In the genomic region with DNA sequence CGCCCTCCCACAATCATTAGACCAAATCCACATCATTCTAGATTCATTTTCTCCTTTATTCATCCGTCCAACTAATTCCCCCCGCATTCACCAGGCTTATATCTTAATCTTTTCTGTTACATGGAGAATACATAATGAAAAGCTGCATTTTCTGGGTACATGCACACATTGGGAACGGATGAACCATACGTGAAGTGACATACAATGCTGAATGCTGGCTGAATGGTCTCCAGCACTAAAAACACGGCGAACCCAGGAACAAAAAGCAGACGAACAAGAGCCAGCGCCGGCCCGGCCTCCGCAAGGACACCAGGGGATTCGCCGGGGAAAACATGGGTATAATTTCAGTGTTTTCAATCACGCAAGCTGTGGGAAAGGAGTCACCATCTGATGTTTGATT, we compare ENCODE assay signal across 21 mouse cellular contexts. TPM values are rescaled to one million over a fixed set of nuclear protein-coding genes. Genes with fewer than 3 reads are reported as not detected.
DNase-seq lines count a peak whose midpoint lies in the region; ATAC-seq and TF ChIP-seq lines count a peak whose summit lies in the region.
"Had no signal": no experiment of that assay in that cellular context is flagged by ENCODE, and none has a peak within 500 bp of the region (broad histone marks: within the 10 kb centered on the region; RNA-seq: fewer than 3 reads in every experiment).

No protein-coding gene starts in this region.

- H3K4me1 ChIP-seq in forebrain, embryonic 12.5 days, result peaks cover 67% of the 10 kb centered on the region
- H3K4me1 ChIP-seq in midbrain, embryonic 13.5 days (replicated peaks), result peaks cover 43% of the 10 kb centered on the region
- H3K4me1 ChIP-seq in kidney, adult 2 months (ENCODE audit: control insufficient read depth, insufficient read depth, low read length), result no peaks in the 10 kb centered on the region
- H3K4me1 ChIP-seq: liver, embryonic 13.5 days had no signal

- TF ChIP-seq POLR2A in brain, embryonic 14.5 days (IDR thresholded peaks at IDR 0.05; ENCODE audit: borderline replicate concordance, extremely low read depth, insufficient read depth, insufficient read length, poor library complexity, severe bottlenecking), result no peak
- TF ChIP-seq POLR2A in kidney, adult 2 months (IDR thresholded peaks at IDR 0.05; ENCODE audit: low read depth, low read length), result no peak

- H3K4me2 ChIP-seq in forebrain, embryonic 12.5 days, result peak overlapping the region; percentile 29
- peak overlapping the region; percentile 15 for H3K4me2 ChIP-seq in midbrain, embryonic 13.5 days (replicated peaks)
- H3K4me2 ChIP-seq: heart, embryonic 12.5 days; kidney, embryonic 15.5 days; limb, embryonic 12.5 days; liver, embryonic 13.5 days; lung, embryonic 15.5 days had no signal

- peak; percentile 52 for ATAC-seq in forebrain, embryonic 12.5 days (ENCODE audit: low FRiP score)
- ATAC-seq in midbrain, embryonic 13.5 days, result no peak

- no peaks in the 10 kb centered on the region for H3K9me3 ChIP-seq in forebrain, embryonic 12.5 days
- no peaks in the 10 kb centered on the region for H3K9me3 ChIP-seq in midbrain, embryonic 13.5 days
- H3K9me3 ChIP-seq: heart, embryonic 12.5 days; kidney, embryonic 15.5 days; limb, embryonic 12.5 days; liver, embryonic 13.5 days; lung, embryonic 15.5 days had no signal

- H3K9ac ChIP-seq in forebrain, embryonic 12.5 days, result no peak overlapping the region
- no peak overlapping the region for H3K9ac ChIP-seq in midbrain, embryonic 13.5 days (replicated peaks)
- H3K9ac ChIP-seq: heart, embryonic 12.5 days; kidney, embryonic 15.5 days; limb, embryonic 12.5 days; liver, embryonic 13.5 days; lung, embryonic 15.5 days had no signal

- TF ChIP-seq CTCF in brain, embryonic 14.5 days (IDR thresholded peaks at IDR 0.05; ENCODE audit: borderline replicate concordance, extremely low read depth, insufficient read depth, insufficient read length), result no peak
- no peak for TF ChIP-seq CTCF in kidney, adult 2 months (conservative IDR thresholded peaks at IDR 0.05; ENCODE audit: insufficient read depth, insufficient read length, low read depth, low read length)

- DNase-seq in brain, embryonic 14.5 days (ENCODE audit: low read depth), result peak; percentile 92
- peak; percentile 66 for DNase-seq in embryo, embryonic 10 days (ENCODE audit: low spot score)
- DNase-seq in right cerebral cortex, postnatal 10 days (ENCODE audit: low spot score in 2 of 2), result no peak
- no peak for DNase-seq in kidney, adult 2 months
- no peak for DNase-seq in layer of hippocampus, adult 9-11 months
- DNase-seq: adrenal gland, adult 8-10 months; cerebellum, adult 11 months; gastrocnemius, postnatal 10 days; heart, adult 11 months; kidney, postnatal 4 days; liver, embryonic 13.5 days; lung, postnatal 4 days; thymus, postnatal 36 days had no signal

- no peaks in the 10 kb centered on the region for H3K36me3 ChIP-seq in forebrain, embryonic 12.5 days (replicated peaks)
- H3K36me3 ChIP-seq in midbrain, embryonic 13.5 days, result no peaks in the 10 kb centered on the region
- no peaks in the 10 kb centered on the region for H3K36me3 ChIP-seq in kidney, adult 2 months (ENCODE audit: control insufficient read depth, insufficient read depth, low read length)
- H3K36me3 ChIP-seq: heart, embryonic 12.5 days; kidney, embryonic 15.5 days; limb, embryonic 12.5 days; liver, embryonic 13.5 days; lung, embryonic 15.5 days had no signal

- H3K4me3 ChIP-seq in forebrain, embryonic 12.5 days (replicated peaks), result no peak overlapping the region
- no peak overlapping the region for H3K4me3 ChIP-seq in midbrain, embryonic 13.5 days (replicated peaks)
- H3K4me3 ChIP-seq in kidney, adult 2 months (ENCODE audit: insufficient read depth, low read depth, low read length), result no peak overlapping the region
- H3K4me3 ChIP-seq: erythroblast, embryonic 14.5 days; heart, embryonic 12.5 days; kidney, embryonic 15.5 days; limb, embryonic 12.5 days; liver, embryonic 13.5 days; lung, embryonic 15.5 days had no signal

- 9% methylated on average over 15 of the region's 15 CpGs for WGBS in forebrain, embryonic 12.5 days
- WGBS in midbrain, embryonic 13.5 days, result 11% methylated on average over 15 of the region's 15 CpGs
- WGBS in kidney, adult 2 months, result 69% methylated on average over 15 of the region's 15 CpGs

- peak overlapping the region; percentile 71 for H3K27ac ChIP-seq in forebrain, embryonic 12.5 days
- H3K27ac ChIP-seq in midbrain, embryonic 13.5 days, result 0 out of 2 replicates have a peak overlapping the region, but pooled peaks have one; percentile 39
- no peak overlapping the region for H3K27ac ChIP-seq in kidney, adult 2 months (ENCODE audit: insufficient read depth, low read depth, low read length)
- H3K27ac ChIP-seq: kidney, embryonic 15.5 days; liver, embryonic 13.5 days; lung, embryonic 15.5 days had no signal

- peaks cover 73% of the 10 kb centered on the region for H3K27me3 ChIP-seq in forebrain, embryonic 12.5 days
- peaks cover 92% of the 10 kb centered on the region for H3K27me3 ChIP-seq in midbrain, embryonic 13.5 days
- H3K27me3 ChIP-seq in kidney, adult 2 months (replicated peaks; ENCODE audit: control insufficient read depth, insufficient read depth, low read length), result no peaks in the 10 kb centered on the region

RNA-seq across cellular contexts. Expression of gene Olig2, which starts 52.0 kb away (rescaled TPM):
- 25.1 and 26.7 TPM in 2 replicates for polyA plus RNA-seq in brain, embryonic 14.5 days (2012; rRNA removed)
- 20.8 and 28.1 TPM in 2 replicates for polyA plus RNA-seq in forebrain, embryonic 12.5 days (2016; fragmentation: Nextera tagmentation; extraction: Ambion mirVana)
- 2.8 and 4.2 TPM in 2 replicates for polyA plus RNA-seq in midbrain, embryonic 13.5 days (2015; fragmentation: Nextera tagmentation; extraction: Ambion mirVana)
- polyA plus RNA-seq in kidney, adult 2 months (2012; rRNA removed), result 0.03 TPM in 1 of 2 replicates, not detected in the other
- polyA plus RNA-seq: erythroblast, embryonic 14.5 days; heart, embryonic 12.5 days; intestine, embryonic 14.5 days; kidney, embryonic 15.5 days; limb, embryonic 12.5 days; liver, embryonic 13.5 days; lung, embryonic 15.5 days had no signal

Comparison
In these comparisons a context has a peak if more than half of its experiments do, and no peak if none do; other contexts are left out.
1. DNase-seq: peak in brain, embryonic 14.5 days (single experiment) and embryo, embryonic 10 days (single experiment); none in right cerebral cortex, postnatal 10 days (0 of 2), kidney, adult 2 months (single experiment) and layer of hippocampus, adult 9-11 months (single experiment).